Mouse (Mus musculus) heart, adult 11 months (tissue): Measurements from ENCODE around the gene Fst.

ENCODE experiments used
- DNase-seq: peaks from one replicate; pipeline ENCODE4 v3.0.0; 2022

Fst gene

DNA sequence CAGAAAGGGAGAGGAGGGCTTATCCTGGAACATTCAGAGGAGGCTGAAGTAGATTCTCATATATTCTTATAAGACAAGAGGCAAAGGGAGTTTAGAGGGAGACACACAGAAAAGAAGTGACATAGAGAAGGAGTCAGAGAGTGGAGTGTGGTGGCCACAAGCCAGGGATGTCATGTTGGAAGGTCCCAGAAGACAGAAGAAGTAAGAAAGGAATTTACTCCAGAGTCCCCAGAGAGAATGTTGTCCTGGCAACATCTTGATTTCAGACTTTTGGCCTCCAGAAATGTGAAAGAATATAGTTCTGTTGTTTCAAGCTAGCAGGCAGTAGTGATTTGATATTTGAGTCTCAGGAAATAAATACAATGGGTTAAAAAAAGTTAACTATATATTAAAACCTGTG, 46.4 kb downstream of the Fst start:
- DNase-seq: no peak

DNA sequence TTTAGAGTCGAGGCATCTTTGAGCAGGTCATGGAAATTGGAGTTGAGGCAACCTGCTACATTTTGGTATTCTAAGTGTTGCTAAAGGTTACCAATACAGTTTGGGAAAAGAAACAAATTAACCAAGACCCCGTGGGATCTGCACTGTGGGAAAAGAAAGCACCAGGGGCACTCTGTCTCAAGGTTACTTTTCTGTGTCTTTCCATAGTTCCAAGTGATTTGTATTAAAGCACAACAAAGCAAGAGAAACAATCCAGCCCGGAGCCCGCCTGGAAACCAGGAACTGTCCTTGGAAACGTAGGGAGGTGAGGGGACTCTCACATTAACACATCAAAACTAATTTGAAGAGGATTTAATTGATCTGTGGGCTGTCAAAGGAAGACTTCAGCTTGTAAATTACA, 51.9 kb downstream of the Fst start:
- no peak for DNase-seq

DNA sequence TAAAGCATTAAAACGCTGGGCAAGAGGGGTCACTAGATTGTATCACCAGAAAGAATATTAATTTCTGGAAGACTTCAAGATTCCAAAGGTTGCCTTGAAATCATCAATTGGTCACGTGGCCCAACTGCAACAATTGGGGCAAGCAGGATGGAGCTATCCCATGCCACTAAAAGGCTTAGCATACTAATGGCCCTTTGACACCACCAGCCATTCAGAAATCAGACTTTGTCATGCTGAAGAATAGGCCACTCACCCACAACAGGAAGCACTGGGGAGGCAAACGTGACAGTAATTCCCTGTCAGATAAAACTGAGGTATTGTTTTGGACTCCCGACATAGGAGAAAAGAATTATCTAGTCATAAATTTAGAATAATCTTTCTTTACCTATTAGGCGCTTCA, 52.3 kb downstream of the Fst start:
- DNase-seq: no peak

DNA sequence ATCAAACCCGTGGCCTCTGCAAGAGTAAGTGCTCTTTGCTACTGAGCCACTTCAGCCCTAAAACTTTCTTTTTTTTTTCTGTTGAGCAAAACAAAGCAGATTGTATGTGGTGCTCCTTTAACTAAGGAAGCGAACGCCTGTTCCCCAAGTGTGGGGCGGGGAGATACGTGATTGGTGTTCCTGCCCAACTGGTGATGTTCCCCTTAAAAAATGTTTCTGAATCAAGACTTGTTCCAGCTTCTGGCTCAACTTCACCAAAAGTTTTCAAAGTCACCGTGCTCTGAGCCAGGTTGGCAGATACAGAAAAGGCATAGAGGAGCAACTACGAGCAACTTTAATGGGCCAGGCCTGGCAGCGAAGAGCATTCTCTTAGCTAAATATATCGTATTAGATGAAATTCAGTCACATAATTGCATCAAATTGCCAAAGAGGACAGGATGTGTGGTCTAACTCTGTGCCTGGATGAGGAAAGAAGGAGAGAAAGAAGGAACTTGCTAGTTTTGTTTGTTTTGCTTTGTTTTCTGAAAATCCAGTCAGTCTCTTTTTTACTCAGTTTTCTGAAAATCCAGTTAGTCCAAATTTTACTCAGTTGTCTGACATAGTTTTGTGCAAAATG, 53.5 kb downstream of the Fst start:
- peak; percentile 90 for DNase-seq
